Mouse (Mus musculus): ENCODE results near the gene Smyd3.

Smyd3 gene

DNA sequence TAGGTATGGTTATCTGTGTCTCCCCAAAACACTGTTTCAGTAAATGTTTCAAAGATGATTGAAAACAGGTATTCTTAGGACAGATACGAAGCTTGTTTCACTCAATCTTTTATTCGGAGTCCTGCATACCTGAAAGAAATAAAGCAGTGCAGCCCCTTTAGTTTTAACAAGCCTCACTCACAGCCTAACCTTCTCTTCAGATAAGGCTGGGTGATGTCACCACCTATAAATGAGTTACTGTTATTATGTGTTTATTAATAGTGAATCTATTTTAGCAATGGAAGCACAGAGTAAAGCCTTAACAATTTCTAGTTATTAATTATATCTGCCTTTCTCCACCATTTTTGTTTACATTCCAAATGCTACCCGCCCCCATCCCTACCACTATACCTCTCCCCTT, 228.1 kb downstream of the Smyd3 start:
- DNase-seq (ENCODE audit: low spot score in 2 of 2) = no peak

DNA sequence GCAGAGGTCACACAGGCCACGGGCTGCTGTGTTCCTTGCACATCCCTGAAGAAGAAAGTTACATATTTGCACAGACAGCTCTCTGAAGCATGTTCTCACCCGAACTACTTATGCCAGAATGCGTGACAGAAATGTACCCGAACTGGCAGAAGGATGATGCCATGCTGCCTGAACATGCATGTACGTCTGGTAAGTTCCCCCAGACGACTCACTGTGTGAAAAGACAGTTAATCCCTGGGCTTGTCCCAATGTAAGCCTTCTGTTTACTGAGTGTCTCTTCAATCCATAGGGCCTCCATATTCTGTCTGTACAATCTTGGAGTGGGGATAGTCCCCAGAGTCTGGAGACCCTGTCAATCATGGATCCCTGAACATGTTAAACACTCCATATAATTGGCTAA, 231.1 kb downstream of the Smyd3 start:
- no peak for DNase-seq (ENCODE audit: low spot score in 2 of 2)

- DNase-seq (ENCODE audit: low spot score in 2 of 2) = no peak
Measured at GRCm38 (mm10) chr1:179282821-179283220, 235.0 kb downstream of the Smyd3 start.

- DNase-seq (ENCODE audit: low spot score in 2 of 2) = no peak
Measured at GRCm38 (mm10) chr1:179281401-179282121, 236.3 kb downstream of the Smyd3 start.

DNA sequence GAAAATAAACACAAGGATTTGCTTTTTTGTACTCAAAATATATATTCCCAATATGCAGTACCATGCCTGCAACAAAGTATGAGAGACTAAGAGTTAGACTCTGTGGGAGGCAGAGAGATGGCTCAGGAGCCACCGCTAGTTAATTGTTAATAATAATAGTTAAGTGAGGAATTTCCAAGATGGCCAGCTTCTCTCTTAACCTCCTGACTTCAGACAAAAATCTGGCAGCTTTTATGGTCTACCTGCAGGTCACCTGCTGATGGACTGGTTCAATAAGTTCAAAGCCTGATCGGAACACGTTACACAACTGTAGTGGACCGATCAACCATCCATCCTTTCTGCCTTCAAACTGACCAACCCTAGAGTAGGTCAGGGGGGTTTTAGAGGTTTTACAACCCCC, 238.7 kb downstream of the Smyd3 start:
- DNase-seq (ENCODE audit: low spot score in 2 of 2) = no peak

GRCm38 (mm10) chr1:179277346-179277745, 240.5 kb downstream of the Smyd3 start:
- DNase-seq (ENCODE audit: low spot score in 2 of 2) = no peak

GRCm38 (mm10) chr1:179276866-179277265, 241.0 kb downstream of the Smyd3 start:
- DNase-seq (ENCODE audit: low spot score in 2 of 2) = no peak

DNA sequence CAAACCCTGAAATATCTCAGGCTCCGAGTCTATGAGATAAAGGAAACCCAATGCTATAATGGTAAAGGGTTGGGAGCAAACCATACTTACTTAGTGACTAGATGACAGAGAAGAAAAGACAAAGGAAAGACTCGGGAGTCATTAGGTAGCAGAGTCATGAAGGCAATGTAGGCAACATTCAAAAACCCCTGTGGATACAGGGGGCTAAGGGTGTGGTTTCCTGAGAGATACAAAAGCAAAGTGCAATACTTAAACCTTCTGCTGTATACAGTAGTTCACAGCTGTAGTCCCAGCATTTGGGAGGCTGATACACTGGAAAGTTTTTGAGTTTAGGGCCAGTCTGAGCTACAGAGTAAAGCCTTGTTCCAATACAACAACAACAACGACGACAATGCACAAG, 244.9 kb downstream of the Smyd3 start:
- no peak for DNase-seq (ENCODE audit: low spot score in 2 of 2)

DNA sequence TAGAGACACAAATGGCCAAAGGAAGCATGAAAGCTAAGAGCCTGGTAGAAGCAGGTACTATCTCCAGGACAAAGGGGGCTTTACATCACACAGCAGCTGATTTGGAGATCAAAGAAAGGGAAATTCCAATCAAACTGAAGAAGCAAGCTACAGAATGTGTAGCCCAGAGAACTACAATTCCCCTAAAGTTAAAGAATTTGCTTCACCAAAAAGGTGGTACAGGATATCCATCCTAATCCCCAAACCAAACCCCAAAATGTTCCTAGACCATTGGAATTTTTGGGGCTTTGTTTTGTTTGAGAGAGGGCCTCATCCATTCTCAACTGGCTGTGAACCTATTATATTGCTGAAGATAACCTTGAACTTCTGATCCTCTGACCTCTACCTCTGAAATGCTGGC, 245.5 kb downstream of the Smyd3 start:
- no peak for DNase-seq (ENCODE audit: low spot score in 2 of 2)

DNA sequence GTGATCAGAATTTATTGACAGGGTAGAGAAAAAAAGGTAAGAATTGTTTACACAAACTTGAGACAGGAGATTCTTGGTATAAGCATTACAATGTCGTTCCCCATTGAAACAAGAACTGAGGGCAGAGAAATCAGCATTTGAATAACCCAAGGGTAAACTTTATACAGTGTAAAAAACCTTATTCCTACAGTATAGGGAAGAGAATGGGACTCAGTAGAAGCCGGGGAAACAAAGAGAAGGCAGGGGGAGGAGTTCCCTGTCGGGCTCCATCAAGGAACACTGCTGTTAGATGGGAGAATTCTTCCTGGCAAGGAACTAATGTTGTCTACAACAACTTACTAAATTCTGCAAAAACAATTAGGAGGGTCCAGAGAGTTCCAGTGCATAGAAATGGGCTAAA, 250.9 kb downstream of the Smyd3 start:
- no peak for DNase-seq (ENCODE audit: low spot score in 2 of 2)

DNA sequence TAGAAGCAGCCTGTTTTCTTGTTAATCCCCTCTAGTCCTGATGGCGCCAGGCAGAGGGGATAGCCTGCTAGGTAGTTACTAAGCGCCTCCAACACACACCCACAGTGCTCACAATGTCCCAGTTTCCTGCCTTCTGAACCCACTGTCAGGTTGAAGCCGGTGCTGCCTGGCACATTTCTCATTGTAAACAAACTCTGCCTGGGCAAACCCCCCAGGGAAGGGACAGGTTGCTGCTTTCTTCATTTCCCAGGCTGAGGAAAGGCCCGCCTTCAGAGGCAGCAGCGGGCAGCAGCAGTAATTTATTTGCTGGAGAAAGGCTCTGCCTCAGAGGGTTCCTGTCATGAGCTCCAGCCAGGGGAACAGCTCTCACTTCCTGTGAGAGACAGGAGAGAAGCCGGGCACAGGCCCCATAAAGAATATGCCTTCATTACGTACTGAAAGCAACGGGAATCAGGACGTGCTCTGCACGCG, 256.3 kb downstream of the Smyd3 start:
- DNase-seq (ENCODE audit: low spot score in 2 of 2) = no peak

GRCm38 (mm10) chr1:179255826-179256512, 261.9 kb downstream of the Smyd3 start:
- no peak for DNase-seq (ENCODE audit: low spot score in 2 of 2)

GRCm38 (mm10) chr1:179254531-179254930, 263.3 kb downstream of the Smyd3 start:
- no peak for DNase-seq (ENCODE audit: low spot score in 2 of 2)

DNA sequence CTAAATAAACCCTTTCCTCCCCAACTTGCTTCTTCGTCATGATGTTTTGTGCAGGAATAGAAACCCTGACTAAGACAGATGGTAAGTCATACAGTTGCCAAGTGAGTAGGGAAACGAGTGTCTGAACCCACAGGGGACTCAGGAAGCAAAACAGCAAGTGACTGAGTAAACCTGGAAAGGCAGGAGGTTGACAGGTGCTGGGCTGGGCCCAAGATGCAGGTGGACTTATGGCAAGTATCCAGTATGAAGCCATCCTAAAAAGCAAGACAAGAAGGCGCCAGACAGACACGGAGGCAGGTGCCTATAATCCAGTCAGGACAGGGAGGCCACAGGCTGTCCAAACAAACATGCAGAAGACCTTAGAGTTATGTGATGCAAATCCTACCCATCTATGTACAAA, 265.2 kb downstream of the Smyd3 start:
- DNase-seq (ENCODE audit: low spot score in 2 of 2) = no peak

DNA sequence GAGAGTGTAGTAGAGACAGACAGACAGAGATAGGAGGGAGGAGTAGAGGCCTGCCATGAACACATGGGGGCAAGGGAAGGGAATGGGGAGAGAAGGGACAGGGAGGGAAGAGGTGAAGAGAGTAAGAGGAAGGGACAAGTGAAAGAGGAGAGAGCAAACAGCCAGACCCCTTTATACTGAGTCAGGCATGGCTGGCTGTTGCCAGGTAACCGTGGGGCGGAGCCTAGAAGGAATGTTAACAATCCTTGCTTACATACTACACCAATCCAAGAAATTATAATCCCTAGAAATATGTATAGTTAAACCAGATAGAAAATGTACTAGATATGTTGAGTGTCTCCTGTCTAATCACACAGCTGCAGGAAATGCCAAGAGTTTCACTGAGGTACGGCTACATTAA, 267.5 kb downstream of the Smyd3 start:
- no peak for DNase-seq (ENCODE audit: low spot score in 2 of 2)

GRCm38 (mm10) chr1:179243554-179243953, 274.3 kb downstream of the Smyd3 start:
- no peak for DNase-seq (ENCODE audit: low spot score in 2 of 2)

GRCm38 (mm10) chr1:179240663-179241279, 277.1 kb downstream of the Smyd3 start:
- no peak for DNase-seq (ENCODE audit: low spot score in 2 of 2)

DNA sequence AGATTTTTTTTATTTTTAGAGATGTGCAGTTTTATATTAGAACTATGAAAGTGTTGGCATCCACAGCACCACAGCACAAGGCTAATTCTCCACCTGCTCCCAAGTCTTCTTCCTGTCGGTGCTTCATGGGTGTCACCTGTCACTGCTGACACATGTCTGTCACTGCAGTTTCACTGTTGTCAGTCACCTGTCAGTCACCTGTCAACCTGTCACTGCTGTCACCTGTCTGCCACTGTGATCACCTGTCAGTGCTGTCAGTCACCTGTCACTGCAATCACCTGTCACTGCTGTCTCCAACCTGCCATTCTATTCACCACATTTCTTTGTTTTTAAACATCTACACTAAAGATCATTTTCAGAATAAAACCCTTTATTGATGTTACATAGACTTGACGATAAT, 279.2 kb downstream of the Smyd3 start:
- no peak for DNase-seq (ENCODE audit: low spot score in 2 of 2)

- no peak for DNase-seq (ENCODE audit: low spot score in 2 of 2)
Measured at GRCm38 (mm10) chr1:179237989-179238388, 279.9 kb downstream of the Smyd3 start.

- no peak for DNase-seq (ENCODE audit: low spot score in 2 of 2)
Measured at GRCm38 (mm10) chr1:179236217-179236840, 281.5 kb downstream of the Smyd3 start.

DNA sequence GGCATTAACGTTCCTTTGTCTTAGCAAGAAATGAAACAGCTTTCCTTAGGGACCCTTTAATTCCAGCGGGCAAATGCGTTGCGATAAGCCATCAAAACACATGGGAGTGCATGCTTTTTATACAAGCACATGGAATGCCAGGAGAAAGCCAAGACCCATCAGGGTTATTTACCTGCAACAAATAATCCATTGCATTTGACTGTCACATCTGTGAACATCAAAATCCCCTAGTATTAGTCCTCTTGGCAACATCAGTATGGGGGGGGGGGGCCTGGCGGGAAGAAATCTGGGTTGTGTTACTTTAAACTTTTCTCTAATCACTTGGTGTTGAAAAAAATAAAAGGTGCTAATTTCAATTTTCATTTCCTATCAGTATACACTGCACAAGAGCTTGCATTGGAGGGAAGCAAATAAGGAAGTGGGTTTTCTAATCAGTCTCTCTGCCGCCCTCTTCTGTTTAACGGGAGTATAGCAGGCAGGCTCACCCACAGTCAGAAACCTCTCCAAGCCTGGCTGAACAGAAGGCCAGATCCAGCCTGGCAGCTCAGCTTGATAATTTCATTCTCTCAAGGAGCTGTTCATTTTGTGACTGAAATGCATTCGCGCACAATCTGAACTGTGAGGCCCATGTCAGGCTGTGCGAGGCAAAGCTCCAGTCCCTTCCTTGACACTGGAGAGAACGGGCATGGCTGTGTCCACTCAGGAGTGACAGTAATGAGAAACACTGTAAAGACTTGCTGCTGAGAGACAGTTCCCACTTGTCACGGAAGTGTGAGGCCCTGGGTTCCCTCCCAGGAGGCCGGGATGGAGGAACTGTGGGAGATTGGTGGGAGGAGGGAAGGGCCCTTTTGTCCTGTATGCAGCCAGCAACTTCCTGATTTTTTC, 285.8 kb downstream of the Smyd3 start:
- DNase-seq (ENCODE audit: low spot score in 2 of 2) = peak; percentile 16 to 45

Measured in spleen, postnatal 36 days (tissue).